Comparison of ENCODE assay signal across 12 mouse cellular contexts in the genomic region with DNA sequence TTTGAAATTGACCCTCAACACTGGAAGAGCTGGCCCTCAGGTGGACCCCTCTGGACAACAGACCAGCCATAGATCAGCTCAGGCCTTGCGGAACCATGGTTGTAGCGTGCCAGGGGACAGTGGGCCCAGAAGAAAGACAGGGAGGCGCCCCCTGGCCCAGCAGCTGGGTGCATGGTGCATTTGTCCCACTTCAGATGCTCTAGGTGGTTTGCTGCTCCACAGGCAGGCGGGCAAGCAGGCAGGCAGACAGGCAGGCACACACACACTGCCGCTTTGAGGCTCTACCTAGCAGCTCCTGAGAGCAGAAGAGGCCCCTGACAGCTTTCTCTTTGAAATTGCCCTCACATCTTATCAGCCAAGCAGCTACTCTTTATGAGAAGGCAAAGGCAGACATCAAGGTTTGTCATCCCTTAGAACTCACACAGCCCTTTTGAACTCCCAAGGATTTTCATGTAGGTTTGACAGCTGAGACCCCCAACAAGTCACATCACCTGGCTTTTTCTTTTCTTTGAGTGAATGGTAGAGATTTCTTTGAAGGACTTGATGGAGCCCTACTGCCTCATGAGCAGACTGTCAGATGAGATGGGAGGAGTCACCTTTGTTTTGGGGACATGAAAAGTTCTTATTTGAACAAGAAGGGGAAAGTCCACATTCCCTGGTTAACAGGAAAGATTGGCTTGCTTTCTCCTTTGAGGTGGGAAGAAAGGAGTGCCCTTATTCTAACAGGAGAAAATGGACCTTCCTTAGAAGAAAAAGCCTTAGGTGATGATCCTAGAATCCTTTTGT. TPM values are rescaled to one million over a fixed set of nuclear protein-coding genes. Genes with fewer than 3 reads are reported as not detected.
A peak's percentile ranks its signal among the peaks of the same experiment; 100 is the strongest.
DNase-seq lines count a peak whose midpoint lies in the region; ATAC-seq lines count a peak whose summit lies in the region.
"Had no signal": no experiment of that assay in that cellular context is flagged by ENCODE, and none has a peak within 500 bp of the region (broad histone marks: within the 10 kb centered on the region; RNA-seq: fewer than 3 reads in every experiment).

No protein-coding gene starts in this region.

- peak overlapping the region; percentile 44; the same call in 1 of the 2 replicates for H3K27ac ChIP-seq in intestine, embryonic 16.5 days (ENCODE audit: low read length)
- H3K27ac ChIP-seq: embryonic facial prominence, embryonic 10.5 days; hindbrain, embryonic 14.5 days; neural tube, embryonic 13.5 days had no signal

- peaks cover 7% of the 10 kb centered on the region; the same call in 1 of the 2 replicates for H3K4me1 ChIP-seq in intestine, embryonic 16.5 days (ENCODE audit: control insufficient read depth, insufficient read depth, low read length)

- no peak overlapping the region for H3K4me3 ChIP-seq in intestine, embryonic 16.5 days (ENCODE audit: low read length)
- H3K4me3 ChIP-seq: embryonic facial prominence, embryonic 10.5 days; neural tube, embryonic 13.5 days had no signal

- intact Hi-C loops in heart, postnatal 25 days (cut with DNase I), result no loop called here

- 67% methylated on average over 5 of the region's 5 CpGs for WGBS in intestine, embryonic 16.5 days

- DNase-seq in heart, adult 11 months, result peak; percentile 64
- DNase-seq in heart, postnatal 25 days (ENCODE audit: low spot score), result no peak
- DNase-seq in CD4-positive helper T cell, adult 2 months (ENCODE audit: low read depth, low spot score), result peak; percentile 74
- peak; percentile 78 for DNase-seq in naive thymus-derived CD4-positive, alpha-beta T cell, adult 2 months (ENCODE audit: low read depth)
- DNase-seq in frontal cortex, postnatal 25 days (ENCODE audit: low spot score in 2 of 2), result no peak
- no peak for DNase-seq in gastrocnemius, postnatal 10 days
- no peak for DNase-seq in right cerebral cortex, adult 18-20 months
- DNase-seq: lung, postnatal 10 days had no signal

- H3K9me3 ChIP-seq in intestine, embryonic 16.5 days (ENCODE audit: control insufficient read depth, low read length), result no peaks in the 10 kb centered on the region
- H3K9me3 ChIP-seq: embryonic facial prominence, embryonic 10.5 days; neural tube, embryonic 13.5 days had no signal

- peak; percentile 76 for ATAC-seq in intestine, embryonic 16.5 days

- H3K9ac ChIP-seq in intestine, embryonic 16.5 days (ENCODE audit: low read depth, low read length), result no peak overlapping the region
- H3K9ac ChIP-seq: hindbrain, embryonic 14.5 days; neural tube, embryonic 13.5 days had no signal

- H3K4me2 ChIP-seq in intestine, embryonic 16.5 days (ENCODE audit: low read depth, low read length), result no peak overlapping the region
- H3K4me2 ChIP-seq: hindbrain, embryonic 14.5 days; neural tube, embryonic 13.5 days had no signal

- H3K36me3 ChIP-seq in intestine, embryonic 16.5 days (ENCODE audit: control insufficient read depth, insufficient read depth, low read length), result no peaks in the 10 kb centered on the region
- H3K36me3 ChIP-seq: neural tube, embryonic 13.5 days had no signal

- H3K27me3 ChIP-seq in intestine, embryonic 16.5 days (replicated peaks; ENCODE audit: control insufficient read depth, insufficient read depth, low read length), result no peaks in the 10 kb centered on the region
- H3K27me3 ChIP-seq: neural tube, embryonic 13.5 days had no signal

RNA-seq across cellular contexts. Expression of a gene that starts 21.4 kb away (rescaled TPM):
- 1 to 10 TPM; 5.1 to 5.4 TPM for total RNA-seq in heart, postnatal 25 days (2021)
- polyA plus RNA-seq in intestine, embryonic 16.5 days (2015; fragmentation: Nextera tagmentation; extraction: Ambion mirVana), result 3.5 and 4.2 TPM in 2 replicates
- total RNA-seq in gastrocnemius, postnatal 10 days (2021), result 1 to 10 TPM; 3.4 to 5.7 TPM

Comparison
In these comparisons a context has a peak if more than half of its experiments do, and no peak if none do; other contexts are left out.
1. DNase-seq: peak in heart, adult 11 months (single experiment), CD4-positive helper T cell, adult 2 months (single experiment) and naive thymus-derived CD4-positive, alpha-beta T cell, adult 2 months (single experiment); none in heart, postnatal 25 days (single experiment), frontal cortex, postnatal 25 days (0 of 2), gastrocnemius, postnatal 10 days (single experiment) and right cerebral cortex, adult 18-20 months (single experiment).